18 mouse cellular contexts compared by ENCODE assay signal in genomic region chr13:113755779-113756178, GRCm38 (mm10). TPM values are rescaled to one million over a fixed set of nuclear protein-coding genes. Genes with fewer than 3 reads are reported as not detected.
DNase-seq lines count a peak whose midpoint lies in the region; ATAC-seq and TF ChIP-seq lines count a peak whose summit lies in the region.
"Had no signal": no experiment of that assay in that cellular context is flagged by ENCODE, and none has a peak within 500 bp of the region (broad histone marks: within the 10 kb centered on the region; RNA-seq: fewer than 3 reads in every experiment).

No protein-coding gene starts in this region.

- H3K4me3 ChIP-seq in hindbrain, embryonic 10.5 days = no peak overlapping the region
- H3K4me3 ChIP-seq in hindbrain, embryonic 13.5 days = no peak overlapping the region
- no peak overlapping the region for H3K4me3 ChIP-seq in limb, embryonic 10.5 days
- H3K4me3 ChIP-seq in liver, postnatal 0 days (ENCODE audit: low read depth, low read length) = no peak overlapping the region
- H3K4me3 ChIP-seq: heart, embryonic 10.5 days; layer of hippocampus, adult 2 months; limb, embryonic 12.5 days; liver, embryonic 13.5 days had no signal

- no peak for ATAC-seq in hindbrain, embryonic 13.5 days (ENCODE audit: low FRiP score)
- ATAC-seq in liver, postnatal 0 days = no peak

- peaks cover 17% of the 10 kb centered on the region; the same call in 1 of the 2 replicates for H3K4me1 ChIP-seq in hindbrain, embryonic 10.5 days (replicated peaks)
- no peaks in the 10 kb centered on the region for H3K4me1 ChIP-seq in hindbrain, embryonic 13.5 days (replicated peaks)
- peaks cover 22% of the 10 kb centered on the region for H3K4me1 ChIP-seq in limb, embryonic 10.5 days
- H3K4me1 ChIP-seq in liver, postnatal 0 days (ENCODE audit: insufficient read depth) = no peaks in the 10 kb centered on the region
- H3K4me1 ChIP-seq: limb, embryonic 12.5 days had no signal

- 37% methylated on average over 6 of the region's 6 CpGs for WGBS in hindbrain, embryonic 10.5 days
- WGBS in hindbrain, embryonic 13.5 days = 37% methylated on average over 6 of the region's 6 CpGs
- 54% methylated on average over 6 of the region's 6 CpGs for WGBS in limb, embryonic 10.5 days
- 35% methylated on average over 6 of the region's 6 CpGs for WGBS in liver, postnatal 0 days (ENCODE audit: insufficient replicate concordance)

- no peaks in the 10 kb centered on the region for H3K9me3 ChIP-seq in hindbrain, embryonic 10.5 days
- no peaks in the 10 kb centered on the region for H3K9me3 ChIP-seq in hindbrain, embryonic 13.5 days
- H3K9me3 ChIP-seq in limb, embryonic 10.5 days (replicated peaks) = no peaks in the 10 kb centered on the region
- no peaks in the 10 kb centered on the region for H3K9me3 ChIP-seq in liver, postnatal 0 days (ENCODE audit: low read length)
- H3K9me3 ChIP-seq: heart, embryonic 10.5 days; limb, embryonic 12.5 days; liver, embryonic 13.5 days had no signal

- no peak for TF ChIP-seq CTCF in liver, postnatal 0 days (IDR thresholded peaks at IDR 0.05; ENCODE audit: low read depth)

- no peaks in the 10 kb centered on the region for H3K27me3 ChIP-seq in hindbrain, embryonic 10.5 days (ENCODE audit: insufficient read depth, poor library complexity, severe bottlenecking)
- H3K27me3 ChIP-seq in hindbrain, embryonic 13.5 days = no peaks in the 10 kb centered on the region
- no peaks in the 10 kb centered on the region for H3K27me3 ChIP-seq in limb, embryonic 10.5 days (ENCODE audit: low read depth, poor library complexity, severe bottlenecking)
- no peaks in the 10 kb centered on the region for H3K27me3 ChIP-seq in liver, postnatal 0 days (ENCODE audit: insufficient read depth, low read length)
- H3K27me3 ChIP-seq: limb, embryonic 12.5 days; liver, embryonic 13.5 days had no signal

- no peak for DNase-seq in hindbrain, embryonic 10.5 days (ENCODE audit: low spot score)
- DNase-seq in retina, postnatal 1 day = peak; percentile 24
- no peak for DNase-seq in retina, embryonic 14.5 days (ENCODE audit: low spot score)
- peak; percentile 25 for DNase-seq in limb, embryonic 10.5 days (ENCODE audit: low spot score)
- no peak for DNase-seq in thymus, adult 18-20 months
- no peak for DNase-seq in left cerebral cortex, postnatal 36 days (ENCODE audit: low spot score in 2 of 2)
- DNase-seq in liver, postnatal 0 days = no peak
- DNase-seq: adrenal gland, postnatal 36 days; cerebellum, adult 9-11 months; gastrocnemius, postnatal 25 days; heart, postnatal 10 days; liver, embryonic 13.5 days; thymus, postnatal 36 days had no signal

- H3K4me2 ChIP-seq in hindbrain, embryonic 13.5 days = no peak overlapping the region
- no peak overlapping the region for H3K4me2 ChIP-seq in liver, postnatal 0 days (ENCODE audit: low read depth, low read length)
- H3K4me2 ChIP-seq: hindbrain, embryonic 14.5 days; limb, embryonic 12.5 days; liver, embryonic 13.5 days had no signal

- intact Hi-C loops in left cerebral cortex, postnatal 36 days (cut with DNase I) = no loop called here

- no peak for TF ChIP-seq EP300 in liver, postnatal 0 days (IDR thresholded peaks at IDR 0.05; ENCODE audit: low read depth)

- H3K27ac ChIP-seq in hindbrain, embryonic 10.5 days = 0 out of 2 replicates have a peak overlapping the region, but pooled peaks have one; percentile 23
- no peak overlapping the region for H3K27ac ChIP-seq in hindbrain, embryonic 13.5 days
- peak overlapping the region; percentile 53; the same call in 1 of the 2 replicates for H3K27ac ChIP-seq in limb, embryonic 10.5 days
- H3K27ac ChIP-seq in liver, postnatal 0 days (ENCODE audit: low read depth) = no peak overlapping the region
- H3K27ac ChIP-seq: heart, embryonic 10.5 days; hindbrain, embryonic 14.5 days; layer of hippocampus, adult 2 months; limb, embryonic 12.5 days; liver, embryonic 13.5 days had no signal

- H3K9ac ChIP-seq in hindbrain, embryonic 13.5 days = no peak overlapping the region
- H3K9ac ChIP-seq in liver, postnatal 0 days (replicated peaks) = no peak overlapping the region
- H3K9ac ChIP-seq: hindbrain, embryonic 14.5 days; limb, embryonic 12.5 days; liver, embryonic 13.5 days had no signal

- H3K36me3 ChIP-seq in hindbrain, embryonic 10.5 days = no peaks in the 10 kb centered on the region
- no peaks in the 10 kb centered on the region for H3K36me3 ChIP-seq in hindbrain, embryonic 13.5 days
- H3K36me3 ChIP-seq in limb, embryonic 10.5 days = no peaks in the 10 kb centered on the region
- no peaks in the 10 kb centered on the region for H3K36me3 ChIP-seq in liver, postnatal 0 days (replicated peaks; ENCODE audit: insufficient read depth, low read length)
- H3K36me3 ChIP-seq: heart, embryonic 10.5 days; limb, embryonic 12.5 days; liver, embryonic 13.5 days had no signal

RNA-seq across cellular contexts. Expression of gene Arl15, which starts 38.5 kb away (rescaled TPM):
- 10.3 and 10.8 TPM in 2 replicates for polyA plus RNA-seq in hindbrain, embryonic 10.5 days (2016; fragmentation: Nextera tagmentation; extraction: Ambion mirVana)
- polyA plus RNA-seq in hindbrain, embryonic 13.5 days (2015; fragmentation: Nextera tagmentation; extraction: Ambion mirVana) = 17.1 and 17.3 TPM in 2 replicates
- polyA plus RNA-seq in limb, embryonic 10.5 days (2016; fragmentation: Nextera tagmentation; extraction: Ambion mirVana) = 10.0 and 12.9 TPM in 2 replicates
- total RNA-seq in left cerebral cortex, postnatal 36 days (2021) = 10 to 100 TPM; 36.2 to 38.2 TPM
- 1.5 and 1.6 TPM in 2 replicates for polyA plus RNA-seq in liver, postnatal 0 days (2015; fragmentation: Nextera tagmentation; extraction: Ambion mirVana)

Comparison
In these comparisons a context has a peak if more than half of its experiments do, and no peak if none do; other contexts are left out.
1. DNase-seq: peak in retina, postnatal 1 day (single experiment) and limb, embryonic 10.5 days (single experiment); none in hindbrain, embryonic 10.5 days (single experiment), retina, embryonic 14.5 days (single experiment), thymus, adult 18-20 months (0 of 2), left cerebral cortex, postnatal 36 days (0 of 2) and liver, postnatal 0 days (single experiment).
2. H3K27ac ChIP-seq: peak in hindbrain, embryonic 10.5 days (single experiment) and limb, embryonic 10.5 days (single experiment); none in hindbrain, embryonic 13.5 days (single experiment) and liver, postnatal 0 days (single experiment).